Mouse (Mus musculus) ES-Bruce4 (cell line): ENCODE measurements around the gene Kank1.

Experiments
- CTCF ChIP-seq: IDR thresholded peaks from one replicate; pipeline ENCODE4 v1.8.1; 2011; ENCODE audit warnings: low read depth, low read length
- EP300 ChIP-seq: IDR thresholded peaks from 2 replicates; pipeline ENCODE4 v1.6.1; 2011; ENCODE audit warnings: low read depth, low read length; ENCODE audit not compliant: insufficient read depth
- POLR2A ChIP-seq: IDR thresholded peaks from one replicate; pipeline ENCODE4 v1.8.1; 2011; ENCODE audit warnings: low read length; ENCODE audit not compliant: insufficient read depth

- no peak for TF ChIP-seq CTCF
- TF ChIP-seq EP300: no peak
- TF ChIP-seq POLR2A: no peak
Observed at GRCm38 (mm10) chr19:25399511-25400211, 162.9 kb downstream of the Kank1 start.
